Mouse (Mus musculus): ENCODE results near the gene Nipsnap2.

DNA sequence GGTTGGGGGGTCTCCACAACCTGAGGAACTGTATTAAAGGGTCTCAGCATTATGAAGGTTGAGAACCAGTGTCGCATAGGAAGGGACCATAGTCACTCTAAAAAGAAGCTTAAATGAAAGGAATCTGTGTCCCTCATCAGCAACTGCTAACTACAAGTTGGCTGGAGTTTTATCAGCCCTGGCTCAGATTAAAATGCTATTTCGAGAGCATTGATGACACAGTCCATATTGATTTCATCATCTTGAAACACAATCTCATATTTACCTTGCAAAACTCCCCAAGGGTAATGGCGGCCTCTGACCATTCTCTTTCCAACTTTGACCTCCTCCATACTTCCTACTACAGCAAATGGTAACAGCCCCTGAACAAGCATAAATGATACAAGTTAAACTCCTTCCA lies 34.3 kb upstream of the Nipsnap2 start:
- TF ChIP-seq CTCF (IDR thresholded peaks at IDR 0.05; ENCODE audit: extremely low read depth, insufficient read depth, low read length) (no peak), POLR2A (IDR thresholded peaks at IDR 0.05; ENCODE audit: extremely low read depth, insufficient read depth, low read length) (no peak)
